9 mouse cellular contexts compared by ENCODE assay signal in the genomic region with DNA sequence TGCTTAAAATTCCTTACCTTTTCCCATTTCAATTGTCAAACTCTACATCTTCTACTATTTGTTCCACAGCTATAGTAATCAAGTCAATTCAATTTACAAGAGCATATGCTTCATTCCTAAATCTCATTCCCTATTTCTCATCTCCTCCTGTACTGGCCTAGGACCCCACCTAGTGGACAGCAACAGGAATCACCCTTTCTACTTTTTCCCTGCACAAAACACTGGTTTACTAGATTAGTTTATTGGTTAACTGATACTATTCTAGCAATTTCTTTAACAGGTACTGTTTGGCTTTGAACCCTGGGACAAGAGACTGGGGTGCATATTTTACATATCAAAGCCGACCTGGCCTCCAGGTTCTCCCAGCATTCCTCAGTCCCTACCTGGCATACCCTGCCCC.
DNase-seq lines count a peak whose midpoint lies in the region; ATAC-seq and TF ChIP-seq lines count a peak whose summit lies in the region.
"Had no signal": no experiment of that assay in that cellular context is flagged by ENCODE, and none has a peak within 500 bp of the region (broad histone marks: within the 10 kb centered on the region; RNA-seq: fewer than 3 reads in every experiment).

No protein-coding gene starts in this region.

- no peaks in the 10 kb centered on the region for H3K9me3 ChIP-seq in forebrain, embryonic 14.5 days (replicated peaks; ENCODE audit: control insufficient read depth, low read length)
- H3K9me3 ChIP-seq in forebrain, embryonic 10.5 days, result no peaks in the 10 kb centered on the region
- H3K9me3 ChIP-seq in lung, embryonic 14.5 days (ENCODE audit: low read depth, low read length), result no peaks in the 10 kb centered on the region
- H3K9me3 ChIP-seq: megakaryocyte, embryonic 14.5 days had no signal

- H3K36me3 ChIP-seq in forebrain, embryonic 14.5 days (ENCODE audit: control insufficient read depth, insufficient read depth, low read length), result 0 out of 2 replicates have a peak, but pooled peaks cover 9% of the 10 kb centered on the region
- H3K36me3 ChIP-seq in forebrain, embryonic 10.5 days (replicated peaks), result peaks cover 7% of the 10 kb centered on the region
- H3K36me3 ChIP-seq in lung, embryonic 14.5 days (ENCODE audit: insufficient read depth), result no peaks in the 10 kb centered on the region

- peak; percentile 80 for TF ChIP-seq CTCF in lung, embryonic 14.5 days (IDR thresholded peaks at IDR 0.05; ENCODE audit: low read depth)
- TF ChIP-seq CTCF in lung, adult 2 months (IDR thresholded peaks at IDR 0.05; ENCODE audit: insufficient read depth, low read length), result no peak

- TF ChIP-seq POLR2A in lung, adult 2 months (IDR thresholded peaks at IDR 0.05; ENCODE audit: borderline replicate concordance, extremely low read depth, low read depth, low read length), result no peak

- no peaks in the 10 kb centered on the region for H3K4me1 ChIP-seq in forebrain, embryonic 14.5 days (ENCODE audit: control insufficient read depth, insufficient read depth, low read length)
- peaks cover 9% of the 10 kb centered on the region for H3K4me1 ChIP-seq in forebrain, embryonic 10.5 days
- H3K4me1 ChIP-seq in lung, embryonic 14.5 days (ENCODE audit: insufficient read depth), result no peaks in the 10 kb centered on the region
- H3K4me1 ChIP-seq in lung, adult 2 months (ENCODE audit: control insufficient read depth, insufficient read depth, low read length), result no peaks in the 10 kb centered on the region

- H3K9ac ChIP-seq in forebrain, embryonic 14.5 days (ENCODE audit: low read length), result no peak overlapping the region
- no peak overlapping the region for H3K9ac ChIP-seq in lung, embryonic 14.5 days

- 7% methylated on average over 1 of the region's 1 CpGs for WGBS in forebrain, embryonic 14.5 days
- 3% methylated on average over 1 of the region's 1 CpGs for WGBS in forebrain, embryonic 10.5 days
- 4% methylated on average over 1 of the region's 1 CpGs for WGBS in lung, embryonic 14.5 days
- WGBS in lung, adult 2 months, result 0% methylated on average over 1 of the region's 1 CpGs

- no peak overlapping the region for H3K4me3 ChIP-seq in forebrain, embryonic 14.5 days (ENCODE audit: low read depth, low read length)
- H3K4me3 ChIP-seq in forebrain, embryonic 10.5 days, result no peak overlapping the region
- no peak overlapping the region for H3K4me3 ChIP-seq in lung, embryonic 14.5 days (ENCODE audit: low read depth, low read length)
- H3K4me3 ChIP-seq in lung, adult 2 months (replicated peaks; ENCODE audit: extremely low read depth, low read depth, low read length), result no peak overlapping the region
- H3K4me3 ChIP-seq: megakaryocyte, embryonic 14.5 days had no signal

- no peak overlapping the region for H3K27ac ChIP-seq in forebrain, embryonic 14.5 days (ENCODE audit: low read depth, low read length)
- no peak overlapping the region for H3K27ac ChIP-seq in forebrain, embryonic 10.5 days
- H3K27ac ChIP-seq in lung, embryonic 14.5 days (ENCODE audit: low read depth), result no peak overlapping the region

- H3K4me2 ChIP-seq in forebrain, embryonic 14.5 days (ENCODE audit: low read length), result no peak overlapping the region
- H3K4me2 ChIP-seq in lung, embryonic 14.5 days, result no peak overlapping the region

- DNase-seq in forebrain, embryonic 14.5 days (ENCODE audit: low spot score), result peak; percentile 65
- DNase-seq in forebrain, embryonic 10.5 days (ENCODE audit: extremely low spot score, low spot score), result no peak
- peak; percentile 54 for DNase-seq in lung, embryonic 14.5 days
- no peak for DNase-seq in lung, adult 2 months
- peak; percentile 37 for DNase-seq in cerebellum, adult 9-11 months
- DNase-seq in urinary bladder, adult 18-20 months (ENCODE audit: low spot score in 2 of 2), result no peak
- DNase-seq in ovary, postnatal 14 days (ENCODE audit: low spot score), result no peak

- ATAC-seq in forebrain, embryonic 14.5 days, result no peak
- ATAC-seq in lung, embryonic 14.5 days (ENCODE audit: insufficient read depth), result no peak
- 0 out of 2 replicates have a peak, but pooled peaks have one; percentile 45 for ATAC-seq in megakaryocyte, adult 5-6 weeks (ENCODE audit: poor library complexity, severe bottlenecking)

- no peaks in the 10 kb centered on the region for H3K27me3 ChIP-seq in forebrain, embryonic 14.5 days (replicated peaks; ENCODE audit: control insufficient read depth, insufficient read depth, low read length)
- no peaks in the 10 kb centered on the region for H3K27me3 ChIP-seq in forebrain, embryonic 10.5 days (ENCODE audit: poor library complexity, severe bottlenecking)
- no peaks in the 10 kb centered on the region for H3K27me3 ChIP-seq in lung, embryonic 14.5 days (ENCODE audit: insufficient read depth, low read length)
- H3K27me3 ChIP-seq: megakaryocyte, embryonic 14.5 days had no signal

Comparison
In these comparisons a context has a peak if more than half of its experiments do, and no peak if none do; other contexts are left out.
1. DNase-seq: peak in forebrain, embryonic 14.5 days (single experiment), lung, embryonic 14.5 days (single experiment) and cerebellum, adult 9-11 months (single experiment); none in forebrain, embryonic 10.5 days (single experiment), lung, adult 2 months (single experiment), urinary bladder, adult 18-20 months (0 of 2) and ovary, postnatal 14 days (single experiment).